Mouse (Mus musculus): ENCODE results near the gene Gm1140. TPM values are rescaled to one million over a fixed set of nuclear protein-coding genes. Genes with fewer than 3 reads are reported as not detected.
"Not testable (repeated sequence)": the region's sequence is repeated elsewhere in the genome, so short reads cannot be mapped to it uniquely, and the experiment has no call there.

Gm1140 gene
- 0.30 TPM in 1 of 2 replicates, not detected in the other for polyA plus RNA-seq (2016; fragmentation: Nextera tagmentation; extraction: Ambion mirVana)

- H3K4me1 ChIP-seq; H3K9me3 ChIP-seq; H3K27ac ChIP-seq (replicated peaks); H3K27me3 ChIP-seq (replicated peaks; ENCODE audit: low read depth, poor library complexity, severe bottlenecking); H3K4me3 ChIP-seq; DNase-seq (ENCODE audit: low spot score); H3K36me3 ChIP-seq (replicated peaks): not testable (repeated sequence)
- WGBS, result 98% methylated on average over 5 of the region's 11 CpGs
Measured at GRCm38 (mm10) chrX:67693462-67693861, at the start of gene Gm1140. Gene Gm1140, minus strand, starts transcription at chrX:67693562.

GRCm38 (mm10) chrX:67695398-67695797 lies 2.0 kb upstream of the Gm1140 start, which contains the start of gene Gm14692:
Gene Gm14692, plus strand, starts transcription at chrX:67695698.
- H3K9me3 ChIP-seq; H3K4me3 ChIP-seq; H3K27me3 ChIP-seq (replicated peaks; ENCODE audit: low read depth, poor library complexity, severe bottlenecking); H3K4me1 ChIP-seq; H3K36me3 ChIP-seq (replicated peaks); DNase-seq (ENCODE audit: low spot score); H3K27ac ChIP-seq (replicated peaks): not testable (repeated sequence)
- 81% methylated on average over 5 of the region's 10 CpGs for WGBS

Other genes starting within 250 kb of the Gm1140 start
- 0.30 TPM in 1 of 2 replicates, not detected in the other for gene Gm14692, start 2.1 kb upstream of the Gm1140 start, polyA plus RNA-seq (2016; fragmentation: Nextera tagmentation; extraction: Ambion mirVana)
- gene 4933436I01Rik, start 227.9 kb upstream of the Gm1140 start, polyA plus RNA-seq (2016; fragmentation: Nextera tagmentation; extraction: Ambion mirVana), result not detected in 2 replicates